Mouse (Mus musculus) myocyte (in vitro differentiated cells): ENCODE data around the gene Olr1.

Source experiments
- CEBPB ChIP-seq: IDR thresholded peaks from 2 replicates; pipeline ENCODE4 v1.6.1; 2011; ENCODE audit warnings: mild to moderate bottlenecking, moderate library complexity; ENCODE audit not compliant: poor library complexity, insufficient read depth, severe bottlenecking
- E2F4 ChIP-seq: IDR thresholded peaks from one replicate; pipeline ENCODE4 v1.6.1; 2011; ENCODE audit warnings: mild to moderate bottlenecking, control low read depth, moderate library complexity; ENCODE audit not compliant: insufficient read depth
- MAX ChIP-seq: IDR thresholded peaks from one replicate; pipeline ENCODE4 v1.6.1; 2011; ENCODE audit warnings: low read depth, mild to moderate bottlenecking, control low read depth
- MYOD1 ChIP-seq, 3 experiments: IDR thresholded peaks; one replicate each; pipeline ENCODE4 v1.6.1; 2011; ENCODE audit warnings: control low read depth in 2 of 3, low read depth in 2 of 3, mild to moderate bottlenecking in 2 of 3, moderate library complexity in 1 of 3; ENCODE audit not compliant: insufficient read length in 2 of 3, control insufficient read depth in 1 of 3
- MYOG ChIP-seq, 3 experiments: IDR thresholded peaks; one replicate each; pipeline ENCODE4 v1.6.1; 2011; ENCODE audit warnings: control low read depth in 2 of 3, low read depth in 2 of 3, mild to moderate bottlenecking in 2 of 3; ENCODE audit not compliant: insufficient read length in 2 of 3, control insufficient read depth in 1 of 3, insufficient read depth in 1 of 3
- POLR2A ChIP-seq: IDR thresholded peaks from one replicate; pipeline ENCODE4 v1.6.1; 2011; ENCODE audit warnings: low read depth, mild to moderate bottlenecking, control low read depth, moderate library complexity; ENCODE audit not compliant: insufficient read length
- POLR2AphosphoS2 ChIP-seq: IDR thresholded peaks from one replicate; pipeline ENCODE4 v1.6.1; 2011; ENCODE audit warnings: low read depth, control low read depth; ENCODE audit not compliant: insufficient read length
- REST ChIP-seq: IDR thresholded peaks from one replicate; pipeline ENCODE4 v1.6.1; 2011; ENCODE audit warnings: mild to moderate bottlenecking, control low read depth, moderate library complexity; ENCODE audit not compliant: insufficient read depth, insufficient read length
- SRF ChIP-seq: IDR thresholded peaks from one replicate; pipeline ENCODE4 v1.6.1; 2011; ENCODE audit warnings: low read depth; ENCODE audit not compliant: control insufficient read depth, insufficient read length
- TCF3 ChIP-seq: IDR thresholded peaks from one replicate; pipeline ENCODE4 v1.6.1; 2011; ENCODE audit warnings: low read depth, control low read depth; ENCODE audit not compliant: insufficient read length
- USF1 ChIP-seq: IDR thresholded peaks from one replicate; pipeline ENCODE4 v1.6.1; 2011; ENCODE audit warnings: low read depth, mild to moderate bottlenecking, control low read depth, moderate library complexity

- TF ChIP-seq POLR2A (no peak), MYOG (IDR thresholded peaks at IDR 0.05; ENCODE audit: control insufficient read depth in 1 of 3, insufficient read depth in 1 of 3, insufficient read length in 2 of 3, low read depth in 2 of 3) (no peak), MAX (no peak), POLR2AphosphoS2 (no peak), USF1 (no peak), MYOD1 (IDR thresholded peaks at IDR 0.05; ENCODE audit: control insufficient read depth in 1 of 3, insufficient read length in 2 of 3, low read depth in 2 of 3) (no peak), REST (no peak), E2F4 (no peak), CEBPB (no peak), SRF (no peak), TCF3 (no peak)
Observed at GRCm38 (mm10) chr6:129527416-129527815, 20.5 kb upstream of the Olr1 start.
